Mouse (Mus musculus): Measurements from ENCODE around the gene Tfeb. TPM values are rescaled to one million over a fixed set of nuclear protein-coding genes. Genes with fewer than 3 reads are reported as not detected.
A peak's percentile ranks its signal among the peaks of the same experiment; 100 is the strongest.

Tfeb gene
- total and polyA plus RNA-seq, 3 experiments = 29.1 to 49.3 (median 39.9) TPM

DNA sequence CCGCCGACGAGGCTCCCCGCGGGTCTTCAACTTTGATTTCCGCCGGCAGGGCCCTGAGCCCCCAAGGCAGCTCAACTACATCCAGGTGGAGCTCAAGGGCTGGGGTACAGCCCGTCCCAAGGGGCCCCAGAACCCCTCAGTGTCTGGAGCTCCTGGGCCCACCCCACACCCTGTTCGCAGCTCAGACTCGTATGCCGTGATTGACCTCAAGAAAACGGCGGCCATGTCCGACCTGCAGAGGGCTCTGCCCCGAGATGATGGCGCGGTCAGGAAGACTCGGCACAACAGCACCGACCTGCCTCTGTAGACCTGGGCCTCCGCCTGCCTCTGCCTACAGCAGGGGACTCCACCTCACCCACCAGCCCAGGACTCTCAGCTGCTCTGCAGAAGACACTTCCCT, 33.3 kb upstream of the Tfeb start:
- Histone ChIP-seq H3K27ac (ENCODE audit: insufficient read depth, low read depth) (no peak overlapping the region), H3K9me3 (replicated peaks; ENCODE audit: low read length) (no peaks in the 10 kb centered on the region), H3K27me3 (replicated peaks) (peaks cover 17% of the 10 kb centered on the region), H3K9ac (ENCODE audit: insufficient read depth, low read depth) (no peak overlapping the region), H3K4me3 (replicated peaks in 1 of 3; ENCODE audit: low read depth in 2 of 3, low read length in 2 of 3, poor library complexity in 1 of 3) (no peak overlapping the region), H3K79me2 (replicated peaks; ENCODE audit: control insufficient read depth, extremely low read depth, insufficient read depth, poor library complexity, severe bottlenecking) (no peaks in the 10 kb centered on the region), H3K36me3 (replicated peaks in 1 of 2; ENCODE audit: control insufficient read depth in 1 of 2, insufficient read depth in 1 of 2, low read length in 1 of 2) (peaks cover 2 to 15% of the 10 kb centered on the region in 2 experiments), H3K4me2 (ENCODE audit: insufficient read depth, low read depth, poor library complexity, severe bottlenecking) (no peak overlapping the region), H3K4me1 (ENCODE audit: control insufficient read depth in 1 of 2, insufficient read depth in 2 of 2) (no peaks in the 10 kb centered on the region)
- TF ChIP-seq MYC (IDR thresholded peaks at IDR 0.05; ENCODE audit: low read depth, low read length) (no peak), TCF12 (IDR thresholded peaks at IDR 0.05; ENCODE audit: low read depth, low read length) (no peak), BHLHE40 (IDR thresholded peaks at IDR 0.05; ENCODE audit: low read depth, low read length) (no peak), KAT2A (IDR thresholded peaks at IDR 0.05; ENCODE audit: insufficient replicate concordance, low read length) (no peak), UBTF (IDR thresholded peaks at IDR 0.05; ENCODE audit: low read depth, low read length) (no peak), ZMIZ1 (IDR thresholded peaks at IDR 0.05; ENCODE audit: low read depth, low read length) (no peak), E2F4 (IDR thresholded peaks at IDR 0.05; ENCODE audit: insufficient replicate concordance, low read depth, low read length) (no peak), IRF4 (IDR thresholded peaks at IDR 0.05; ENCODE audit: low read depth, low read length) (no peak), ZKSCAN1 (IDR thresholded peaks at IDR 0.05; ENCODE audit: borderline replicate concordance, low read depth, low read length) (no peak), CTCF (conservative IDR thresholded peaks at IDR 0.05 in 1 of 2, IDR thresholded peaks at IDR 0.05 in 1 of 2; ENCODE audit: low read depth in 2 of 2, low read length in 2 of 2) (no peak), TBP (conservative IDR thresholded peaks at IDR 0.05; ENCODE audit: low read depth, low read length) (no peak), CHD2 (IDR thresholded peaks at IDR 0.05; ENCODE audit: low read length) (no peak), EP300 (IDR thresholded peaks at IDR 0.05; ENCODE audit: low read length) (no peak), ETS1 (conservative IDR thresholded peaks at IDR 0.05; ENCODE audit: low read depth, low read length) (no peak), CHD1 (IDR thresholded peaks at IDR 0.05; ENCODE audit: low read depth, low read length) (no peak), USF2 (conservative IDR thresholded peaks at IDR 0.05; ENCODE audit: low read depth, low read length) (no peak), MEF2A (IDR thresholded peaks at IDR 0.05; ENCODE audit: borderline replicate concordance, low read depth, low read length) (no peak), NRF1 (IDR thresholded peaks at IDR 0.05; ENCODE audit: low read depth, low read length) (no peak), HCFC1 (IDR thresholded peaks at IDR 0.05; ENCODE audit: low read depth, low read length) (no peak), NELFE (IDR thresholded peaks at IDR 0.05; ENCODE audit: low read depth, low read length) (no peak)
- in situ Hi-C loops (cut with MboI; ENCODE audit: low pct_ligation_motif_present, low pct_unique_long_range_greater_than_20kb, low sequenced_read_pairs) (no loop called here), dilution Hi-C loops (cut with MboI; ENCODE audit: extremely low pct_ligation_motif_present, extremely low pct_unique_long_range_greater_than_20kb, low sequenced_read_pairs) (no loop called here)
- DNase-seq (ENCODE audit: extremely low read depth) = no peak

- H3K4me3 ChIP-seq (replicated peaks in 1 of 3; ENCODE audit: low read depth in 2 of 3, low read length in 2 of 3, poor library complexity in 1 of 3) = no peak overlapping the region
- H3K36me3 ChIP-seq (replicated peaks in 1 of 2; ENCODE audit: control insufficient read depth in 1 of 2, insufficient read depth in 1 of 2, low read length in 1 of 2) = peaks cover 2 to 11% of the 10 kb centered on the region in 2 experiments
- no peaks in the 10 kb centered on the region for H3K4me1 ChIP-seq (ENCODE audit: control insufficient read depth in 1 of 2, insufficient read depth in 2 of 2)
- no peak overlapping the region for H3K9ac ChIP-seq (ENCODE audit: insufficient read depth, low read depth)
- H3K9me3 ChIP-seq (replicated peaks; ENCODE audit: low read length) = no peaks in the 10 kb centered on the region
- no peak overlapping the region for H3K27ac ChIP-seq (ENCODE audit: insufficient read depth, low read depth)
- dilution Hi-C loops (cut with MboI; ENCODE audit: extremely low pct_ligation_motif_present, extremely low pct_unique_long_range_greater_than_20kb, low sequenced_read_pairs) (no loop called here), in situ Hi-C loops (cut with MboI; ENCODE audit: low pct_ligation_motif_present, low pct_unique_long_range_greater_than_20kb, low sequenced_read_pairs) (no loop called here)
- no peak for DNase-seq (ENCODE audit: extremely low read depth)
- H3K79me2 ChIP-seq (replicated peaks; ENCODE audit: control insufficient read depth, extremely low read depth, insufficient read depth, poor library complexity, severe bottlenecking) = no peaks in the 10 kb centered on the region
- TF ChIP-seq CTCF (conservative IDR thresholded peaks at IDR 0.05 in 1 of 2, IDR thresholded peaks at IDR 0.05 in 1 of 2; ENCODE audit: low read depth in 2 of 2, low read length in 2 of 2) = peak in 1 of 2 experiments; percentile 39; a peak in 2 of 4 replicates
- TF ChIP-seq POLR2AphosphoS2 (IDR thresholded peaks at IDR 0.05; ENCODE audit: low read depth, low read length) = no peak
- TF ChIP-seq SMC3 (IDR thresholded peaks at IDR 0.05; ENCODE audit: low read depth, low read length) = peak; percentile 21
- H3K4me2 ChIP-seq (ENCODE audit: insufficient read depth, low read depth, poor library complexity, severe bottlenecking) = no peak overlapping the region
- H3K27me3 ChIP-seq (replicated peaks) = peaks cover 19% of the 10 kb centered on the region
Observed at GRCm38 (mm10) chr17:47704692-47705091, 32.1 kb upstream of the Tfeb start.

Measured in CH12.LX (cell line).